Mouse (Mus musculus): Measurements from ENCODE around the gene Wnt6. TPM values are rescaled to one million over a fixed set of nuclear protein-coding genes. Genes with fewer than 3 reads are reported as not detected.

Wnt6 gene
- under 1 TPM in 1 of 2 experiments, not detected in 1; 0.68 TPM for polyA plus RNA-seq (2017; shearing (Covaris generic))

DNA sequence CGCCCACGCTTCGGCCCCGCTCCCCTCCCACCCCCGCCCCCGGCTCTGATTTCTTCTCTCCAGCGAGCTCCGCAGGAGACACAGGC lies at the start of gene Wnt6:
Gene Wnt6, plus strand, starts transcription at position 48 of the 86 bp plus-strand sequence.

DNA sequence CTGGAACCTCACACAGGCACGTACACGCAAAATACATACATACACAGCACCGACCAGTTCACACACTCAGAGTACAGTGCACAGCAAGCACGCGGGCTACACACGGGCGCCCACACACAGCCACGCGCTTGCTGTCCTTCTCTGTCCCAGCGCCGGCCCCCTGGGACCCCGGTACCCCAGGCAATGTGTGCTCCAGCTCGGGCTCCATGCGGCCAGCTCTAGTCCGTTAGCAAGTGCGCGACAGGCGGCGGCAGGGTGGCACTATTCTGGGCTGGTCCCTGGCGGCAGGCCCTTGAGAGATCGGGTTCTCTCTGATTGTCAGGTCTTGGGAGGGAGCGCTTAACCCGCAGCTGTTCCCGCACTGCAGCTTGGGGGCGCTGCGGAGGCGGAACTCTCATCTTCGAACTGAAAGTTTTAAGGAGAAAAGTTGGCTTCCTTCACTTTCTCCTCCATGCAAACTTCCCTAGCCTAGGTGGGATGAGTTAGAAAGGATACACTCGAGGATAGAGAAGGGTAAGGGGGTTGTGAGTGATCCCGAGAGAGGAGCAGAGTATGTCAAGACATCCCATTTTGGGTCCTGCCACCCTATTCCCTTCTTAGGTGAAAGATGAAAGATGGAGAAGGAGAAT lies 22.9 kb upstream of the Wnt6 start, which contains the start of gene Prkag3:
Gene Prkag3, minus strand, starts transcription at position 579 of the 629 bp plus-strand sequence.

DNA sequence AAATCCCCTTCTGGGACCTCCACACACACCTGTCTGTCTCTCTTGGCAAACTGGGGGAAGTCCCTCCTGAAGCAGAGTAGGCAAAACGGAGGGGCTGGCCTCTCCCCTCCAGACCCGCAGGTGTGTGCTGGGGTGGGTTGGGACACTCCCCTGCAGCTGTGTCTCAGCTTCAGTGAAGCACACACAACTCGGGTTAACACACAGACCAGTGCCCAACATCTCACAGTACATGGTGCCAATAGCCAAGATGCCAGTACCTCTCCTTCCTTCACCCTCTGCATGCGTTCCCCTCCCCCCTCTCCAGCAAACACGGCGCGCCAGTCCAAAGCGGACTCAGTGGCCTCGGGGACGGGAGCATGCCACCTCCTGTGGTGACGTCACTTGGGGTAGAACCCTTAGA lies 19.6 kb downstream of the Wnt6 start, which contains the start of gene Wnt10a:
Gene Wnt10a, plus strand, starts transcription at position 268 of the 400 bp plus-strand sequence.

Other genes starting within 250 kb of the Wnt6 start
- 1 to 10 TPM in 1 of 2 experiments, under 1 TPM in 1; 0.66 to 1.5 TPM for gene Plcd4, start 229.0 kb upstream of the Wnt6 start, polyA plus RNA-seq (2017; shearing (Covaris generic))
- gene Usp37, start 227.6 kb upstream of the Wnt6 start, polyA plus RNA-seq (2017; shearing (Covaris generic)), result 10 to 100 TPM; 12.0 to 13.0 TPM
- 10 to 100 TPM; 10.2 to 14.0 TPM for gene Zfp142, start 183.6 kb upstream of the Wnt6 start, polyA plus RNA-seq (2017; shearing (Covaris generic))
- 10 to 100 TPM in 1 of 2 experiments, 1 to 10 TPM in 1; 9.8 to 11.9 TPM for gene Bcs1l, start 183.6 kb upstream of the Wnt6 start, polyA plus RNA-seq (2017; shearing (Covaris generic))
- gene Rnf25, start 170.5 kb upstream of the Wnt6 start, polyA plus RNA-seq (2017; shearing (Covaris generic)), result 10 to 100 TPM; 19.4 to 25.8 TPM
- under 1 TPM in 1 of 2 experiments, not detected in 1; 0.53 TPM for gene Stk36, start 170.4 kb upstream of the Wnt6 start, polyA plus RNA-seq (2017; shearing (Covaris generic))
- gene Ttll4, start 110.1 kb upstream of the Wnt6 start, polyA plus RNA-seq (2017; shearing (Covaris generic)), result 10 to 100 TPM; 13.3 to 24.1 TPM
- under 1 TPM in 1 of 2 experiments, not detected in 1; 0.66 TPM for gene Cyp27a1, start 58.3 kb upstream of the Wnt6 start, polyA plus RNA-seq (2017; shearing (Covaris generic))
- gene Prkag3, start 22.7 kb upstream of the Wnt6 start, polyA plus RNA-seq (2017; shearing (Covaris generic)), result under 1 TPM in 1 of 2 experiments, not detected in 1; 0.15 TPM
- 1 to 10 TPM in 1 of 2 experiments, under 1 TPM in 1; 0.74 to 1.2 TPM for gene Wnt10a, start 19.6 kb downstream of the Wnt6 start, polyA plus RNA-seq (2017; shearing (Covaris generic))
- gene Cdk5r2, start 83.0 kb downstream of the Wnt6 start, polyA plus RNA-seq (2017; shearing (Covaris generic)), result not detected
- not detected for gene Fev, start 113.5 kb downstream of the Wnt6 start, polyA plus RNA-seq (2017; shearing (Covaris generic))
- gene Cryba2, start 121.3 kb downstream of the Wnt6 start, polyA plus RNA-seq (2017; shearing (Covaris generic)), result not detected
- not detected for gene Cfap65, start 163.7 kb downstream of the Wnt6 start, polyA plus RNA-seq (2017; shearing (Covaris generic))
- gene Ihh, start 179.8 kb downstream of the Wnt6 start, polyA plus RNA-seq (2017; shearing (Covaris generic)), result under 1 TPM in 1 of 2 experiments, not detected in 1; 0.25 TPM

All from activated CD4-positive, CD25-positive, alpha-beta regulatory T cell (primary cell).